ENCODE assay signal across 21 mouse cellular contexts in genomic region chr15:88712501-88712900, GRCm38 (mm10). TPM values are rescaled to one million over a fixed set of nuclear protein-coding genes. Genes with fewer than 3 reads are reported as not detected.
DNase-seq lines count a peak whose midpoint lies in the region; ATAC-seq and TF ChIP-seq lines count a peak whose summit lies in the region.
"Had no signal": no experiment of that assay in that cellular context is flagged by ENCODE, and none has a peak within 500 bp of the region (broad histone marks: within the 10 kb centered on the region; RNA-seq: fewer than 3 reads in every experiment).

No protein-coding gene starts in this region.

- TF ChIP-seq POLR2A in ES-Bruce4 (IDR thresholded peaks at IDR 0.05; ENCODE audit: insufficient read depth, low read length) = no peak

- H3K9me3 ChIP-seq in E14TG2a.4 (ENCODE audit: low read length) (no peaks in the 10 kb centered on the region), ES-Bruce4 (replicated peaks; ENCODE audit: control insufficient read depth, insufficient read depth, low read length, poor library complexity, severe bottlenecking) (no peaks in the 10 kb centered on the region)
- H3K9me3 ChIP-seq in neural tube, embryonic 15.5 days (replicated peaks) = no peaks in the 10 kb centered on the region
- H3K9me3 ChIP-seq: embryonic facial prominence, embryonic 12.5 days; forebrain, embryonic 15.5 days; heart, embryonic 10.5 days; hindbrain, embryonic 12.5 days had no signal

- peak; percentile 76 for DNase-seq in adrenal gland, adult 2 months
- DNase-seq in adrenal gland, postnatal 25 days = peak; percentile 62
- no peak for DNase-seq in gastrocnemius, postnatal 14 days
- DNase-seq in c-Kit-positive CD71-positive TER-119-positive erythroid progenitor cells, embryonic 14.5 days (ENCODE audit: low spot score) = no peak
- DNase-seq: cerebellum, adult 11 months; cerebellum, adult 8-10 months; cerebellum, postnatal 14 days; heart, adult 18-20 months; heart, postnatal 10 days; heart, postnatal 4 days; kidney, adult 11 months had no signal

- H3K36me3 ChIP-seq in E14TG2a.4 (ENCODE audit: insufficient read depth, low read length) (peaks cover 86% of the 10 kb centered on the region), ES-Bruce4 (ENCODE audit: control insufficient read depth, insufficient read depth, low read length, poor library complexity, severe bottlenecking) (peaks cover 51% of the 10 kb centered on the region)
- H3K36me3 ChIP-seq in neural tube, embryonic 15.5 days = peaks cover 87% of the 10 kb centered on the region

- H3K4me2 ChIP-seq in neural tube, embryonic 15.5 days = no peak overlapping the region
- H3K4me2 ChIP-seq: embryonic facial prominence, embryonic 12.5 days; forebrain, embryonic 15.5 days; hindbrain, embryonic 12.5 days had no signal

- intact Hi-C loops in gastrocnemius, postnatal 14 days (cut with DNase I; ENCODE audit: low total_unique reads) = no loop called here

- peak overlapping the region; percentile 78 for H3K27ac ChIP-seq in ES-Bruce4 (ENCODE audit: insufficient read depth, low read length)
- H3K27ac ChIP-seq in neural tube, embryonic 15.5 days (replicated peaks) = no peak overlapping the region
- H3K27ac ChIP-seq: embryonic facial prominence, embryonic 12.5 days; forebrain, embryonic 15.5 days; heart, embryonic 10.5 days; hindbrain, embryonic 12.5 days had no signal

- TF ChIP-seq EP300 in ES-Bruce4 (IDR thresholded peaks at IDR 0.05; ENCODE audit: insufficient read depth, low read depth, low read length) = no peak

- WGBS in neural tube, embryonic 15.5 days = 96% methylated on average over 15 of the region's 15 CpGs

- no peak for TF ChIP-seq CTCF in E14TG2a.4 (conservative IDR thresholded peaks at IDR 0.05; ENCODE audit: low read length)
- no peak for TF ChIP-seq CTCF in ES-Bruce4 (IDR thresholded peaks at IDR 0.05; ENCODE audit: low read depth, low read length)

- H3K4me1 ChIP-seq in E14TG2a.4 (replicated peaks; ENCODE audit: low read depth, low read length) (peaks cover 87% of the 10 kb centered on the region), ES-Bruce4 (ENCODE audit: control insufficient read depth, insufficient read depth, low read length) (peaks cover 2% of the 10 kb centered on the region)
- H3K4me1 ChIP-seq in neural tube, embryonic 15.5 days = peaks cover 5% of the 10 kb centered on the region
- H3K4me1 ChIP-seq: embryonic facial prominence, embryonic 12.5 days; heart, embryonic 10.5 days; hindbrain, embryonic 12.5 days had no signal

- no peaks in the 10 kb centered on the region for H3K27me3 ChIP-seq in E14TG2a.4 (ENCODE audit: insufficient read depth, low read length)
- no peaks in the 10 kb centered on the region for H3K27me3 ChIP-seq in ES-Bruce4 (ENCODE audit: control insufficient read depth, insufficient read depth, low read length, poor library complexity, severe bottlenecking)
- H3K27me3 ChIP-seq in neural tube, embryonic 15.5 days (replicated peaks) = no peaks in the 10 kb centered on the region
- H3K27me3 ChIP-seq: embryonic facial prominence, embryonic 12.5 days; forebrain, embryonic 15.5 days; hindbrain, embryonic 12.5 days; Patski had no signal

- 0 out of 2 replicates have a peak overlapping the region, but pooled peaks have one; percentile 28 for H3K9ac ChIP-seq in ES-Bruce4 (ENCODE audit: low read depth, poor library complexity, severe bottlenecking)
- H3K9ac ChIP-seq in neural tube, embryonic 15.5 days (replicated peaks) = no peak overlapping the region
- H3K9ac ChIP-seq: embryonic facial prominence, embryonic 12.5 days; forebrain, embryonic 15.5 days; hindbrain, embryonic 12.5 days had no signal

- ATAC-seq in neural tube, embryonic 15.5 days (ENCODE audit: low FRiP score) = no peak
- ATAC-seq: forebrain, embryonic 15.5 days; hindbrain, embryonic 16.5 days; inflammation-experienced regulatory T-cells, adult 6 months; Patski had no signal

- H3K4me3 ChIP-seq in E14TG2a.4 (replicated peaks; ENCODE audit: low read length) = peak overlapping the region; percentile 81
- H3K4me3 ChIP-seq in ES-Bruce4 (ENCODE audit: low read depth, low read length) = 0 out of 2 replicates have a peak overlapping the region, but pooled peaks have one; percentile 2
- H3K4me3 ChIP-seq in neural tube, embryonic 15.5 days (replicated peaks) = no peak overlapping the region
- H3K4me3 ChIP-seq: embryonic facial prominence, embryonic 12.5 days; forebrain, embryonic 15.5 days; heart, embryonic 10.5 days; hindbrain, embryonic 12.5 days had no signal

RNA-seq across cellular contexts. Expression of gene Brd1, which starts 21.5 kb away (rescaled TPM):
- 85.9 and 86.2 TPM in 2 replicates for polyA plus RNA-seq in ES-Bruce4 (2011; ENCODE audit: insufficient read depth, insufficient read length, low read depth, missing spikeins)
- total RNA-seq in adrenal gland, adult 2 months (2021) = 10 to 100 TPM; 38.0 to 52.6 TPM
- polyA plus RNA-seq in adrenal gland, adult 2 months (2012; rRNA removed) = 7.5 and 9.6 TPM in 2 replicates
- total RNA-seq in adrenal gland, postnatal 25 days (2021) = 51.6 and 68.7 TPM in 2 replicates
- 10 to 100 TPM; 21.3 to 22.6 TPM for total RNA-seq in gastrocnemius, postnatal 14 days (2021)
- polyA plus RNA-seq in neural tube, embryonic 15.5 days (2015; fragmentation: Nextera tagmentation; extraction: Ambion mirVana) = 14.2 and 15.1 TPM in 2 replicates

RNA-seq across cellular contexts. Expression of gene Zbed4, which starts 39.0 kb away (rescaled TPM):
- polyA plus RNA-seq in ES-Bruce4 (2011; ENCODE audit: insufficient read depth, insufficient read length, low read depth, missing spikeins) = 36.9 and 44.5 TPM in 2 replicates
- total RNA-seq in adrenal gland, adult 2 months (2021) = 10 to 100 TPM in 1 of 2 experiments, 1 to 10 TPM in 1; 7.5 to 13.2 TPM
- 1.7 and 2.0 TPM in 2 replicates for polyA plus RNA-seq in adrenal gland, adult 2 months (2012; rRNA removed)
- total RNA-seq in adrenal gland, postnatal 25 days (2021) = 11.6 and 14.5 TPM in 2 replicates
- total RNA-seq in gastrocnemius, postnatal 14 days (2021) = 1 to 10 TPM; 5.8 to 8.1 TPM
- polyA plus RNA-seq in neural tube, embryonic 15.5 days (2015; fragmentation: Nextera tagmentation; extraction: Ambion mirVana) = 12.0 and 14.9 TPM in 2 replicates

Comparison
In these comparisons a context has a peak if more than half of its experiments do, and no peak if none do; other contexts are left out.
1. DNase-seq: peak in adrenal gland, adult 2 months (single experiment) and adrenal gland, postnatal 25 days (single experiment); none in gastrocnemius, postnatal 14 days (single experiment) and c-Kit-positive CD71-positive TER-119-positive erythroid progenitor cells, embryonic 14.5 days (single experiment).